Mouse (Mus musculus) cortical plate, adult 2 months (tissue): ENCODE data around the gene Hip1. TPM values are rescaled to one million over a fixed set of nuclear protein-coding genes. Genes with fewer than 3 reads are reported as not detected.
A peak's percentile ranks its signal among the peaks of the same experiment; 100 is the strongest.
"Not testable (repeated sequence)": the region's sequence is repeated elsewhere in the genome, so short reads cannot be mapped to it uniquely, and the experiment has no call there.

ENCODE experiments used
- H3K27ac ChIP-seq: fragments of 200-500 bp; 2 replicates; pipeline ENCODE4 v1.5.1; 2012; ENCODE audit warnings: low read length, control low read depth, inconsistent platforms; ENCODE audit not compliant: insufficient read depth
- H3K4me1 ChIP-seq: fragments of 200-500 bp; 2 replicates; pipeline ENCODE4 v1.6.1; 2011; ENCODE audit warnings: low read length; ENCODE audit not compliant: control insufficient read depth, insufficient read depth
- H3K4me3 ChIP-seq: fragments of 200-500 bp; 2 replicates; pipeline ENCODE4 v1.5.1; 2011; ENCODE audit warnings: mild to moderate bottlenecking, low read length, control low read depth; ENCODE audit not compliant: insufficient read depth
- CTCF ChIP-seq: fragments of 200-500 bp; IDR thresholded peaks from 2 replicates; pipeline ENCODE4 v1.5.1; 2011; ENCODE audit warnings: mild to moderate bottlenecking, control low read depth, low read length; ENCODE audit not compliant: insufficient read depth; ENCODE audit errors: extremely low read depth
- POLR2A ChIP-seq: fragments of 200-500 bp; IDR thresholded peaks from 2 replicates; pipeline ENCODE4 v1.6.1; 2011; ENCODE audit warnings: mild to moderate bottlenecking, low read length, control low read depth; ENCODE audit not compliant: insufficient read depth; ENCODE audit errors: extremely low read depth
- polyA plus RNA-seq: library from polyadenylated mRNA; depleted of rRNA; stranded (reverse); fragments of >200 nt; gene quantifications from 2 replicates; pipeline ENCODE4 v1.2.3, GENCODE M21; 2012

Hip1 gene
- polyA plus RNA-seq, 1 experiment: 29.1 TPM

DNA sequence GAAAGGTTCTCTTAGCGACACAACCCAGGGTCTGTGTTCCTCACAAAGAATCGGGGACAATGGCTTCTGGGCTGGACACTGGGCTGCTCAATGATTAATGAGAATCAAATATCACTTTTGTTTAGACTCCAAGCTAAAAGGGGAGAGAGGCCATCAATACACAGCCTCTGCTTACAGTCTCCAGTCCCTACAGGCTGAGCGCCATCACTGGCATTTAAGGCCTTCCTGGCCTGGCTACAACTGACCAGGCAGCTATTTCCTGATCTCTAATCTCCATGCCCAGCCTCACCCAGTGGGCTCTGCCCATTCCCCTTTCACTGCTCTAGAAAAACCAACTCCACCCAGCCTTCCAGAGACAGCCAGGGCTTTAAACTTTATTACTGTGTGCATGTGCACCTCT is 59.6 kb downstream of the Hip1 start:
- H3K4me3 ChIP-seq: no peak overlapping the region
- peaks cover 3% of the 10 kb centered on the region for H3K4me1 ChIP-seq
- no peak for TF ChIP-seq CTCF
- no peak for TF ChIP-seq POLR2A
- H3K27ac ChIP-seq: no peak overlapping the region; the same call in 1 of the 2 replicates

DNA sequence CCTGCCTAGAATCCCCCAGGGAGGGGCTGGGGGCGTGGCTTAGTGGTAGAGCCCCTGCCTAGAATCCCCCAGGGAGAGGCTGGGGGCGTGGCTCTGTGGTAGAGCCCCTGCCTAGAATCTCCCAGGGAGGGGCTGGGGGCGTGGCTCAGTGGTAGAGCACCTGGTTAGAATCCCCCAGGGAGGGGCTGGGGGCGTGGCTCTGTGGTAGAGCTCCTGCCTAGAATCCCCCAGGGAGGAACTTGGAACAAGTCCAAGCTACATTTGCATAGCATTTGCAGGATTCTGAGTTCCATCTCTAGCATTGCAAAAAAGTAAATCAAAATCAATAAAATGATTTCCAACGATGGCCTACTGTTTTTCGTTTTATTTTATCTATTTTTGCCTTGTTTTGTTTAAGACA is 61.1 kb downstream of the Hip1 start:
- H3K4me1 ChIP-seq: not testable (repeated sequence)

DNA sequence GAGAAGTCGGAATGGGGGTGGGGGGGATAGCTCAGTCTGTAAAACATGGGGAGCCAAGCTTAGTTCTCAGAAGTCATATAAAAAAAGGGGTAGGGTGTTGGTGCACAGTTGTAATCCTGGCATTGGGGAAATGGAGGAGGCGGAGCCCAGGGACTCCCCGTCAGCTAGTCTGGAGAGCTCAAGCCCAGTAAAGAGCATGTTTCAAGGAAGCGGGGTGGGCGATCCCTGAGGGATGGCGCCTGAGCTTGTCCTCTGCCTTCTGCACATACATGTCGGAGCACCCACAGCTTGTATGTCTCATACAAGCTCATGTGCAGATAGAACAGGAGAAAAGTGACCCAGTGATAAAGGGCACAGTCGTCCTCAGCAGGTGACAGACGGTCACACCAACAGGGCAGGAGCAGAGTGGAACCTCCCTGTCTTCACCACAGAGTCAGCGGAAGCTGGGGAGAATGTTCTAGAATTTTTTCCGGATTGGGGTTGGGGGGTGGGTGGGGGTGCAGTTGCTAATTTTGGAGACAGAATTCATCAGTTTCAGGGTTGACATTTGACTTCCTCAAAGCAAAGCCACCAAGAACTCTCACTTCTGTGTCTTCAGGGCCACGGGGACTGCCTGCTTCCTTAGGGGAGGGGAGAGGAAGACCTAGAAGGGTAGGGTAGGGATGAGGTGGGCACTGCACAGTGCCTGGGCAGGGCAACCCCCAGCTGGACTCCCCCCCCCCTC is 65.9 kb downstream of the Hip1 start:
- Histone ChIP-seq H3K4me1 (no peaks in the 10 kb centered on the region), H3K27ac (no peak overlapping the region), H3K4me3 (no peak overlapping the region)
- TF ChIP-seq CTCF (no peak), POLR2A (no peak)

More for the DNA sequence above, 61.1 kb downstream of the Hip1 start:
- not testable (repeated sequence) for H3K4me3 ChIP-seq, H3K27ac ChIP-seq

DNA sequence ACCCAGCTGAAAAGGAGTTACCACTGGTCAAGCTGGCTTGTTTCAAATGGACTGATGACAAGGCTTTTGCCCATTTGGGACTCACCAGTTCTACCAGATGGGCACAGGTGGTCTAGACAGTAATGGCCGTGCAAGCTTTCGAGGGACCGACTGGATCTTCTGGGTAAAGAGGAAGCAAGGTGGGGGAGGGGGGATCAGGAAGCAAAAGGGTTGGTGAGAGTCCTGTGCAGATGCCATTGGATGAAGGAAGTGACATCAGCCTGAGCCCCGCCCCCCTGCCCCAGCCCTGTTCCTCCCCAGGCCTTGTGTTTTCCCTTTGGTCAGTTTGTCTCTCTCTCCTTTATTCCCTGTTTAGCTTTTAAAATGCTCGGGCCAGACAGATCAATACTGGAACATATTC is 68.7 kb downstream of the Hip1 start:
- TF ChIP-seq POLR2A (no peak), CTCF (no peak)
- no peak overlapping the region for H3K4me3 ChIP-seq
- H3K27ac ChIP-seq: no peak overlapping the region
- no peaks in the 10 kb centered on the region; the same call in 1 of the 2 replicates for H3K4me1 ChIP-seq

DNA sequence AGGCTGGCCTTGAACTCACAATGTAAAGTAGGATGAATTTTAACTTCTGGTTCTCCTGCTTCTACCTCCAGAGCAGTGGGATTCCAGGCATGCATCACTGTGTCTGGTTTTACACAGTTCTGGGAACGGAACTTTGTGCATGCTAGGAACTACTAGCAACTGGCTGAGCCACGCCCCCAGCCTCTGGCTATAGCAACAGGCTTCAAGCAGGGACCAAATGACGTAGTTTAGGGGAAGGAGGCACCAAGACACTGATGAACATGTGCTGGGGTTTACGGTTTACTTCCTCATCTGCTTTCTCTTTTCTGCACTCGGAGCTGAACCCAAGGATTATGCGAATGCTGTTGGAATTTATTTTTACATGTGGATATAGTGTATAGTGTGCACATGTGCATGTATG is 72.5 kb downstream of the Hip1 start:
- no peak for TF ChIP-seq CTCF
- no peak overlapping the region for H3K27ac ChIP-seq
- peaks cover 2% of the 10 kb centered on the region; the same call in 1 of the 2 replicates for H3K4me1 ChIP-seq
- no peak overlapping the region for H3K4me3 ChIP-seq

DNA sequence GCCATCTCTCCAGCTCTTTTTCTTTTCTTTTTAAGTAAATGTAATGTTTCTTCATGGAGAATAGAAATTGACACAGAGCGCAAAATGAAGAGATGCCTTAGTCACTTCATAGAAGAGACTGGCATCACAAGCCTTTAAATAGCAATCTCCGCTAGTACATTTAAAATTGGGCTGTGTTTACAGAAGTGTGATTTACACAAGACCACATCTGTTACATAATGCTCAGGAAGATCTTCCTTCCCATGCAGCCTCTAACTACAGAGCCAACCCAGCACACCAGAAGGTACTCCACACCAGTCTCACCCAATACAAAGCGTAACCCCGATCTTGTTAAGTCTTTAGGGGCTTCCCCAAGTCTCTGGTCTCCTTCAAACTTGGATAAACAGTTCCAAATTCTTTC is 73.2 kb downstream of the Hip1 start:
- H3K27ac ChIP-seq: no peak overlapping the region

DNA sequence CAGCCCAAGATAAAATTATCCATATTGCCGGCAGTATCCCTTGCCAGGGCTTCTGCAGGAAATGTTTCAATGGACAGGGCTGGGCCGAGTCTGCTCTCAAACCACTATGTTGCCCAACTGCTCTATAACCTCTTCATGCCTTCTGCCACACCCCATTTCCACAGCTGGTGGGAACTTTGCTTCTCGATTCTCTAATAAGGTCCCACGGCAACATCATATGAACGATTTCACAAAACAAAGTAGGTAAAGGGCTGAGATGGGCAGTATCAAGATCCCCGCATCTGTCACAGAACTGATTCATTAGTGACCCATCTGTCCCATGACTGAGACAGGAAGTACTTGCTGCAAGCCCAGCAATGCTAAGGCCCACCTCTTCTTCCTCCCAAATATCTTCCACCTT is 76.6 kb downstream of the Hip1 start:
- Histone ChIP-seq H3K27ac (no peak overlapping the region), H3K4me1 (peaks cover 4% of the 10 kb centered on the region), H3K4me3 (no peak overlapping the region)
- TF ChIP-seq CTCF (no peak), POLR2A (no peak)

More for the DNA sequence above, 73.2 kb downstream of the Hip1 start:
- peaks cover 2% of the 10 kb centered on the region; the same call in 1 of the 2 replicates for H3K4me1 ChIP-seq
- no peak for TF ChIP-seq POLR2A
- TF ChIP-seq CTCF: no peak
- H3K4me3 ChIP-seq: no peak overlapping the region

DNA sequence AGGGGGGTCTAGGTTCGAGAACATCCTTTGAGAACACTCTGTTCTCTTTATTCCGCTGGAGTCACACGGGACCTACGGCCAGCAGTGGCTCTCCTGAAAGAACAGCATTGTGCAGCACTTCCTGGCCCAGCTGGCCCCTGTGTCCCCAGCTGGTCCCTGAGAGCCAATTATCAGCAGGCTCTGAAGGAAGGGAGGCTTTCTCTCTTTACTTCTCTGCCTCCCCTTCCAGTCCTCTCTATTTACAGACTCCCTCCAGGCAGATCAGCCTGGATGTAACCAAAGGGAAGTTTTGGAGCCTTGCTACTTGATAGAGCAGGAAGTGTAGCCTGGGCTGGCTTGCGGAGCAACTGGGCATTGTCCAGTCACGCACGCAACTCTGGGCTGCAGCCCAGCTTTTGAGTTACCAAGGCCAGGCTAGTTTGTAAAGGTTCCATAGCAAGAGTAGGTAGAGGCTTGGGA is 79.1 kb downstream of the Hip1 start:
- TF ChIP-seq POLR2A: 0 out of 2 replicates have a peak, but pooled peaks have one; percentile 28
- TF ChIP-seq CTCF: no peak
- Histone ChIP-seq H3K27ac (peak overlapping the region; percentile 74), H3K4me3 (no peak overlapping the region), H3K4me1 (peaks cover 4% of the 10 kb centered on the region)

DNA sequence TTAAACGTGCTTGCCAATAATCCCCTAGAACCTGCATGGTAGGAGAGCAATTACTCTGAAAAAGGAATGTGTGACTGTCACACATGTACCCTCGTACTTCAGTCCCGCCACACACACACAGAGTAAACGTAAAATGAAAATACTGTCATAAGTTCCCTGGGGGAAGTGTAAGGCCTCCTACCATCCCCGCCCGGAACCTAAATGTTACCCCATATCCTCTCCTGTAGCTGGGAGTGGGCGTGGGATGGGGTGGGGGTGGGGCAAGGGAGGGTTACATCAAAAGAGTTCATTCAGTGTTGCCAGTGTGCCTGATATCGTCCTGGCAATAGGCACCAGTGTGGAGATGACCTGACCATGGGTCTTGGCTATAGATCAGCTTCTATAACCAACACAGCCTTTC is 81.5 kb downstream of the Hip1 start:
- peaks cover 2% of the 10 kb centered on the region for H3K4me1 ChIP-seq
- no peak overlapping the region for H3K27ac ChIP-seq
- H3K4me3 ChIP-seq: no peak overlapping the region
- no peak for TF ChIP-seq POLR2A
- no peak for TF ChIP-seq CTCF

DNA sequence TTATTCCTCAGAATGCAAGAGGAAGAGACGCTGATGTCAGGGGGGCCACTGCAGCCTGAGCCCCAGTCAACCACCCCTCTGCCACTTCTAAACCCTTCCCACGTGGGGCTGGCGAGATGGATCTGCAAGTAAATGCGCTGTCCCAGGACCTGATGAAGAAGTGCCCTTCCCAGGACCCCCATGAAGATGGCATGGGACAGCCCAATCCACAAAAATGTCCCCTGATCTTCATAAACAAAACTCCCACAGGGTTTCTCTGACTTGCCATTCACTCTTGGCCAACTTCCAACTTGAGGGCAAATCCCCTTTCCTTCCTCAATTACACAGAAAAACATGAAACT is 84.1 kb downstream of the Hip1 start:
- no peak overlapping the region for H3K4me3 ChIP-seq
- peaks cover 2% of the 10 kb centered on the region for H3K4me1 ChIP-seq
- H3K27ac ChIP-seq: peak overlapping the region; percentile 85
- TF ChIP-seq CTCF (no peak), POLR2A (no peak)
